8 mouse cellular contexts compared by ENCODE assay signal in genomic region chr11:65788154-65788553, GRCm38 (mm10). TPM values are rescaled to one million over a fixed set of nuclear protein-coding genes. Genes with fewer than 3 reads are reported as not detected.
A peak's percentile ranks its signal among the peaks of the same experiment; 100 is the strongest.
DNase-seq lines count a peak whose midpoint lies in the region; ATAC-seq and TF ChIP-seq lines count a peak whose summit lies in the region.

Gene Map2k4, minus strand, starts transcription at chr11:65788297.

- H3K9me3 ChIP-seq in forebrain, embryonic 10.5 days, result no peaks in the 10 kb centered on the region
- no peaks in the 10 kb centered on the region for H3K9me3 ChIP-seq in heart, embryonic 15.5 days (replicated peaks)
- H3K9me3 ChIP-seq in liver, embryonic 14.5 days (ENCODE audit: control insufficient read depth, low read length), result no peaks in the 10 kb centered on the region
- no peaks in the 10 kb centered on the region for H3K9me3 ChIP-seq in neural tube, embryonic 11.5 days (ENCODE audit: control insufficient read depth, low read length)
- no peaks in the 10 kb centered on the region for H3K9me3 ChIP-seq in stomach, postnatal 0 days (ENCODE audit: control insufficient read depth, low read length)

- TF ChIP-seq CTCF in liver, embryonic 14.5 days (IDR thresholded peaks at IDR 0.05; ENCODE audit: low read depth), result no peak
- TF ChIP-seq CTCF in stomach, postnatal 0 days (IDR thresholded peaks at IDR 0.05; ENCODE audit: low read depth), result peak; percentile 17; the same call in 1 of the 2 replicates

- WGBS in forebrain, embryonic 10.5 days, result 0% methylated on average over 35 of the region's 36 CpGs
- 2% methylated on average over 36 of the region's 36 CpGs for WGBS in heart, embryonic 15.5 days
- under 1% methylated on average over 36 of the region's 36 CpGs for WGBS in liver, embryonic 14.5 days (ENCODE audit: insufficient replicate concordance)
- WGBS in neural tube, embryonic 11.5 days, result under 1% methylated on average over 28 of the region's 36 CpGs
- WGBS in stomach, postnatal 0 days, result under 1% methylated on average over 36 of the region's 36 CpGs

- TF ChIP-seq EP300 in liver, embryonic 14.5 days (IDR thresholded peaks at IDR 0.05; ENCODE audit: low read depth), result no peak
- TF ChIP-seq EP300 in stomach, postnatal 0 days (optimal IDR thresholded peaks at IDR 0.05), result no peak

- peak within 1 kb of the TSS; percentile 62 for H3K4me2 ChIP-seq in heart, embryonic 15.5 days
- H3K4me2 ChIP-seq in liver, embryonic 14.5 days (ENCODE audit: low read depth), result peak within 1 kb of the TSS; percentile 90
- H3K4me2 ChIP-seq in neural tube, embryonic 11.5 days (ENCODE audit: low read depth), result peak within 1 kb of the TSS; percentile 52
- H3K4me2 ChIP-seq in stomach, postnatal 0 days (replicated peaks; ENCODE audit: low read depth), result peak within 1 kb of the TSS; percentile 74

- DNase-seq in CD4-positive, CD25-positive, alpha-beta regulatory T cell, adult 2 months (ENCODE audit: low read depth, low spot score), result peak; percentile 98
- DNase-seq in forebrain, embryonic 10.5 days (ENCODE audit: extremely low spot score, low spot score), result peak; percentile 96
- DNase-seq in kidney, postnatal 25 days, result peak; percentile 92 to 96
- peak; percentile 83 for DNase-seq in liver, embryonic 14.5 days (ENCODE audit: low read depth in 3 of 3, low spot score in 3 of 3)
- DNase-seq in neural tube, embryonic 11.5 days (ENCODE audit: low spot score), result peak; percentile 95
- DNase-seq in stomach, postnatal 0 days (ENCODE audit: low spot score), result peak; percentile 97

- H3K4me1 ChIP-seq in brown adipose tissue, adult 24 weeks (ENCODE audit: control insufficient read depth, insufficient read depth, insufficient read length, low read length), result no peaks in the 10 kb centered on the region; the same call in 1 of the 2 replicates
- peaks cover 21% of the 10 kb centered on the region for H3K4me1 ChIP-seq in forebrain, embryonic 10.5 days
- peaks cover 23% of the 10 kb centered on the region for H3K4me1 ChIP-seq in heart, embryonic 15.5 days (replicated peaks)
- H3K4me1 ChIP-seq in liver, embryonic 14.5 days (replicated peaks; ENCODE audit: control insufficient read depth in 2 of 2, insufficient read depth in 2 of 2, low read length in 1 of 2), result peaks cover 23 to 25% of the 10 kb centered on the region in 2 experiments
- peaks cover 10% of the 10 kb centered on the region for H3K4me1 ChIP-seq in neural tube, embryonic 11.5 days (ENCODE audit: control insufficient read depth, insufficient read depth, low read length)
- no peaks in the 10 kb centered on the region for H3K4me1 ChIP-seq in stomach, postnatal 0 days (replicated peaks; ENCODE audit: control insufficient read depth, insufficient read depth)

- peak; percentile 99 for ATAC-seq in heart, embryonic 15.5 days (replicated peaks; ENCODE audit: insufficient number of reproducible peaks, insufficient read depth, low FRiP score, low read depth)
- ATAC-seq in liver, embryonic 14.5 days (ENCODE audit: insufficient read depth), result peak; percentile 97
- peak; percentile 100 for ATAC-seq in neural tube, embryonic 11.5 days (ENCODE audit: insufficient read depth, low FRiP score, low TSS enrichment)
- ATAC-seq in stomach, postnatal 0 days (ENCODE audit: low FRiP score, low TSS enrichment), result peak; percentile 100

- peak within 1 kb of the TSS; percentile 99 for H3K9ac ChIP-seq in heart, embryonic 15.5 days
- H3K9ac ChIP-seq in liver, embryonic 14.5 days (replicated peaks), result peak within 1 kb of the TSS; percentile 94
- H3K9ac ChIP-seq in neural tube, embryonic 11.5 days (ENCODE audit: low read length), result peak within 1 kb of the TSS; percentile 97
- peak within 1 kb of the TSS; percentile 99 for H3K9ac ChIP-seq in stomach, postnatal 0 days (ENCODE audit: low read length)

- H3K36me3 ChIP-seq in forebrain, embryonic 10.5 days (replicated peaks), result 0 out of 2 replicates have a peak, but pooled peaks cover 5% of the 10 kb centered on the region
- no peaks in the 10 kb centered on the region for H3K36me3 ChIP-seq in heart, embryonic 15.5 days
- H3K36me3 ChIP-seq in liver, embryonic 14.5 days (replicated peaks; ENCODE audit: control insufficient read depth, insufficient read depth, low read depth), result no peaks in the 10 kb centered on the region
- no peaks in the 10 kb centered on the region for H3K36me3 ChIP-seq in neural tube, embryonic 11.5 days (ENCODE audit: control insufficient read depth, insufficient read depth, low read length)
- no peaks in the 10 kb centered on the region for H3K36me3 ChIP-seq in stomach, postnatal 0 days (ENCODE audit: control insufficient read depth, insufficient read depth, low read length)

- peak within 1 kb of the TSS; percentile 96 for H3K4me3 ChIP-seq in brown adipose tissue, adult 24 weeks (ENCODE audit: insufficient read depth, low read depth, low read length)
- H3K4me3 ChIP-seq in forebrain, embryonic 10.5 days, result peak within 1 kb of the TSS; percentile 97
- peak within 1 kb of the TSS; percentile 97 for H3K4me3 ChIP-seq in heart, embryonic 15.5 days
- peak within 1 kb of the TSS; percentile 84 to 99 for H3K4me3 ChIP-seq in liver, embryonic 14.5 days (ENCODE audit: insufficient read depth in 1 of 2, low read depth in 2 of 2, low read length in 2 of 2)
- peak within 1 kb of the TSS; percentile 99 for H3K4me3 ChIP-seq in neural tube, embryonic 11.5 days (ENCODE audit: low read depth, low read length)
- peak within 1 kb of the TSS; percentile 92 for H3K4me3 ChIP-seq in stomach, postnatal 0 days (ENCODE audit: low read depth, low read length)

- peak within 1 kb of the TSS; percentile 62; the same call in 1 of the 2 replicates for H3K27ac ChIP-seq in brown adipose tissue, adult 24 weeks (replicated peaks; ENCODE audit: low read depth, low read length)
- H3K27ac ChIP-seq in forebrain, embryonic 10.5 days, result peak within 1 kb of the TSS; percentile 98
- H3K27ac ChIP-seq in heart, embryonic 15.5 days, result peak within 1 kb of the TSS; percentile 85
- H3K27ac ChIP-seq in liver, embryonic 14.5 days, result peak within 1 kb of the TSS; percentile 68
- H3K27ac ChIP-seq in neural tube, embryonic 11.5 days (ENCODE audit: low read depth, low read length), result peak within 1 kb of the TSS; percentile 85
- peak within 1 kb of the TSS; percentile 92 for H3K27ac ChIP-seq in stomach, postnatal 0 days (replicated peaks)

- no peaks in the 10 kb centered on the region for H3K27me3 ChIP-seq in forebrain, embryonic 10.5 days (ENCODE audit: poor library complexity, severe bottlenecking)
- no peaks in the 10 kb centered on the region for H3K27me3 ChIP-seq in heart, embryonic 15.5 days
- no peaks in the 10 kb centered on the region for H3K27me3 ChIP-seq in liver, embryonic 14.5 days (ENCODE audit: control insufficient read depth, insufficient read depth, low read length)
- no peaks in the 10 kb centered on the region for H3K27me3 ChIP-seq in neural tube, embryonic 11.5 days (ENCODE audit: control insufficient read depth, insufficient read depth, low read length)
- H3K27me3 ChIP-seq in stomach, postnatal 0 days (ENCODE audit: control insufficient read depth, insufficient read depth, low read length), result no peaks in the 10 kb centered on the region

RNA-seq across cellular contexts. Expression of gene Map2k4, which starts in this region (rescaled TPM):
- polyA plus RNA-seq in brown adipose tissue, adult 24 weeks (2012; ENCODE audit: insufficient read depth, insufficient read length, missing spikeins), result 16.7 and 21.7 TPM in 2 replicates
- polyA plus RNA-seq in forebrain, embryonic 10.5 days (2016; fragmentation: Nextera tagmentation; extraction: Ambion mirVana), result 65.8 and 67.8 TPM in 2 replicates
- polyA plus RNA-seq in heart, embryonic 15.5 days (2015; fragmentation: Nextera tagmentation; extraction: Ambion mirVana), result 55.7 and 58.2 TPM in 2 replicates
- polyA plus RNA-seq in liver, embryonic 14.5 days (2012; rRNA removed), result 12.7 and 15.8 TPM in 2 replicates
- 37.0 and 40.6 TPM in 2 replicates for polyA plus RNA-seq in liver, embryonic 14.5 days (2014; fragmentation: Nextera tagmentation; extraction: Ambion mirVana)
- 89.8 and 90.7 TPM in 2 replicates for polyA plus RNA-seq in neural tube, embryonic 11.5 days (2014; fragmentation: Nextera tagmentation; extraction: Ambion mirVana)
- polyA plus RNA-seq in stomach, postnatal 0 days (2015; fragmentation: Nextera tagmentation; extraction: Ambion mirVana), result 44.9 and 47.1 TPM in 2 replicates

Comparison
In these comparisons a context has a peak if more than half of its experiments do, and no peak if none do; other contexts are left out.
1. Peak in every context shown above with its lines: DNase-seq, ATAC-seq, H3K4me3 ChIP-seq and H3K27ac ChIP-seq.